Mouse (Mus musculus) brain, embryonic 14.5 days (tissue): ENCODE data around the gene Lmo1. TPM values are rescaled to one million over a fixed set of nuclear protein-coding genes. Genes with fewer than 3 reads are reported as not detected.

Experiments
- DNase-seq: peaks from one replicate; pipeline ENCODE4 v3.0.0-alpha.2; 2011; ENCODE audit warnings: low read depth
- CTCF ChIP-seq: fragments of 200-500 bp; IDR thresholded peaks from 2 replicates; pipeline ENCODE4 v1.5.1; 2012; ENCODE audit warnings: inconsistent platforms, mild to moderate bottlenecking, moderate library complexity, borderline replicate concordance; ENCODE audit not compliant: insufficient read depth, insufficient read length; ENCODE audit errors: extremely low read depth
- POLR2A ChIP-seq: fragments of 200-500 bp; IDR thresholded peaks from 2 replicates; pipeline ENCODE4 v1.6.1; 2012; ENCODE audit warnings: mild to moderate bottlenecking, inconsistent platforms, borderline replicate concordance; ENCODE audit not compliant: poor library complexity, insufficient read depth, insufficient read length, severe bottlenecking; ENCODE audit errors: extremely low read depth
- polyA plus RNA-seq: library from polyadenylated mRNA; depleted of rRNA; stranded (reverse); fragments of >200 nt; gene quantifications from 2 replicates; pipeline ENCODE4 v1.2.3, GENCODE M21; 2012

The Lmo1 gene
- polyA plus RNA-seq, 1 experiment, result 131 TPM

GRCm38 (mm10) chr7:109170441-109170820, 4.6 kb downstream of the Lmo1 start:
- DNase-seq, result peak; percentile 94
- TF ChIP-seq CTCF (peak; percentile 96), POLR2A (peak; percentile 42; the same call in 1 of the 2 replicates)

- TF ChIP-seq CTCF, result no peak
- no peak for TF ChIP-seq POLR2A
These were observed 5.2 kb downstream of the Lmo1 start for GRCm38 (mm10) chr7:109169505-109170440.

GRCm38 (mm10) chr7:109168716-109169115, 6.3 kb downstream of the Lmo1 start:
- TF ChIP-seq POLR2A (no peak), CTCF (no peak)
- no peak for DNase-seq

More at GRCm38 (mm10) chr7:109169505-109170440, 5.2 kb downstream of the Lmo1 start:
- DNase-seq, result peak; percentile 72

GRCm38 (mm10) chr7:109165931-109166585, 8.9 kb downstream of the Lmo1 start:
- TF ChIP-seq POLR2A (no peak), CTCF (no peak)
- peak; percentile 92 for DNase-seq

GRCm38 (mm10) chr7:109154331-109154730, 20.7 kb downstream of the Lmo1 start:
- no peak for DNase-seq

GRCm38 (mm10) chr7:109153538-109153937, 21.5 kb downstream of the Lmo1 start:
- DNase-seq, result no peak
- TF ChIP-seq POLR2A (no peak), CTCF (no peak)

More at GRCm38 (mm10) chr7:109154331-109154730, 20.7 kb downstream of the Lmo1 start:
- TF ChIP-seq POLR2A, result no peak
- TF ChIP-seq CTCF, result no peak

GRCm38 (mm10) chr7:109151088-109151487, 23.9 kb downstream of the Lmo1 start:
- peak; percentile 59 for DNase-seq

GRCm38 (mm10) chr7:109145211-109145610, 29.8 kb downstream of the Lmo1 start:
- no peak for TF ChIP-seq CTCF
- no peak for TF ChIP-seq POLR2A
- no peak for DNase-seq

More at GRCm38 (mm10) chr7:109151088-109151487, 23.9 kb downstream of the Lmo1 start:
- no peak for TF ChIP-seq POLR2A
- no peak for TF ChIP-seq CTCF

- no peak for DNase-seq
- TF ChIP-seq CTCF, result peak; percentile 29; the same call in 1 of the 2 replicates
- TF ChIP-seq POLR2A, result no peak
These were observed 30.3 kb downstream of the Lmo1 start for GRCm38 (mm10) chr7:109144705-109145104.

- TF ChIP-seq POLR2A, result no peak
- TF ChIP-seq CTCF, result no peak
- peak; percentile 93 for DNase-seq
These were observed 32.4 kb downstream of the Lmo1 start for GRCm38 (mm10) chr7:109142564-109142963.

- DNase-seq, result peak; percentile 83
- TF ChIP-seq CTCF (no peak), POLR2A (no peak)
These were observed 33.3 kb downstream of the Lmo1 start for GRCm38 (mm10) chr7:109141753-109142152.
